Mouse (Mus musculus) kidney, embryonic 14.5 days (tissue): ENCODE results near the gene Nutf2-ps1. TPM values are rescaled to one million over a fixed set of nuclear protein-coding genes. Genes with fewer than 3 reads are reported as not detected.

Experiments
- ATAC-seq: fragments of 200-750 bp; cut with Nextera tagmentation; 2 replicates; pipeline ENCODE4 v1.8.0; 2017; ENCODE audit warnings: moderate number of reproducible peaks, mild to moderate bottlenecking, moderate TSS enrichment, moderate library complexity; ENCODE audit not compliant: low FRiP score, low TSS enrichment
- H3K27ac ChIP-seq: fragments of 300-500 bp; sonication (generic); 2 replicates; pipeline ENCODE4 v1.5.1; 2014; ENCODE audit warnings: low read depth, mild to moderate bottlenecking, low read length, moderate library complexity, mixed read lengths
- H3K27me3 ChIP-seq: fragments of 300-500 bp; sonication (generic); 2 replicates; pipeline ENCODE4 v1.6.1; 2014; ENCODE audit warnings: mild to moderate bottlenecking, low read length; ENCODE audit not compliant: control insufficient read depth, insufficient read depth
- H3K36me3 ChIP-seq: fragments of 300-500 bp; sonication (generic); 2 replicates; pipeline ENCODE4 v1.6.1; 2014; ENCODE audit warnings: low read length, mixed read lengths; ENCODE audit not compliant: control insufficient read depth, insufficient read depth
- H3K4me1 ChIP-seq: fragments of 300-500 bp; sonication (generic); 2 replicates; pipeline ENCODE4 v1.6.1; 2014; ENCODE audit warnings: low read length, mixed read lengths; ENCODE audit not compliant: control insufficient read depth, insufficient read depth
- H3K4me2 ChIP-seq: fragments of 300-500 bp; sonication (generic); replicated peaks from 2 replicates; pipeline ENCODE4 v1.6.1; 2014; ENCODE audit warnings: low read depth, mild to moderate bottlenecking, low read length
- H3K4me3 ChIP-seq: fragments of 300-500 bp; sonication (generic); 2 replicates; pipeline ENCODE4 v1.5.1; 2014; ENCODE audit warnings: mild to moderate bottlenecking, low read length
- H3K9ac ChIP-seq: fragments of 300-500 bp; sonication (generic); 2 replicates; pipeline ENCODE4 v1.6.1; 2014; ENCODE audit warnings: low read depth, mild to moderate bottlenecking, low read length, moderate library complexity
- H3K9me3 ChIP-seq: fragments of 300-500 bp; sonication (generic); 2 replicates; pipeline ENCODE4 v1.6.1; 2016; ENCODE audit warnings: low read length; ENCODE audit not compliant: control insufficient read depth
- WGBS: fragments of 180-500 bp; shearing (Covaris S2); extraction: QIAGEN DNeasy Blood & Tissue Kit; methylation state at CpG from one replicate; pipeline ENCODE4 v1.1.7; 2014; 5-methylcytosine and 5-hydroxymethylcytosine counted together
- polyA plus RNA-seq: library from polyadenylated mRNA; unstranded; fragments of >200 nt; fragmentation: Nextera tagmentation; extraction: Ambion mirVana; gene quantifications from 2 replicates; pipeline ENCODE4 v1.2.1, GENCODE M21; 2014

The Nutf2-ps1 gene
- polyA plus RNA-seq, 1 experiment from 2014 or later, result 431 TPM

GRCm38 (mm10) chr19:53572607-53573006, 16.3 kb downstream of the Nutf2-ps1 start:
- ATAC-seq, result no peak
- no peak overlapping the region for H3K27ac ChIP-seq
- no peak overlapping the region for H3K9ac ChIP-seq
- no peak overlapping the region for H3K4me2 ChIP-seq
- 82% methylated on average over 12 of the region's 12 CpGs for WGBS
- no peaks in the 10 kb centered on the region for H3K27me3 ChIP-seq
- no peak overlapping the region for H3K4me3 ChIP-seq
- H3K9me3 ChIP-seq, result no peaks in the 10 kb centered on the region
- no peaks in the 10 kb centered on the region for H3K36me3 ChIP-seq
- no peaks in the 10 kb centered on the region for H3K4me1 ChIP-seq

GRCm38 (mm10) chr19:53571501-53572428, 17.1 kb downstream of the Nutf2-ps1 start:
- Histone ChIP-seq H3K36me3 (no peaks in the 10 kb centered on the region), H3K9me3 (no peaks in the 10 kb centered on the region), H3K27ac (no peak overlapping the region), H3K9ac (no peak overlapping the region), H3K27me3 (no peaks in the 10 kb centered on the region), H3K4me2 (no peak overlapping the region), H3K4me3 (no peak overlapping the region), H3K4me1 (no peaks in the 10 kb centered on the region)
- ATAC-seq, result no peak
- 78% methylated on average over 18 of the region's 18 CpGs for WGBS

GRCm38 (mm10) chr19:53571056-53571455, 17.8 kb downstream of the Nutf2-ps1 start:
- WGBS, result 72% methylated on average over 4 of the region's 4 CpGs
- H3K9ac ChIP-seq, result no peak overlapping the region

GRCm38 (mm10) chr19:53568553-53568952, 20.3 kb downstream of the Nutf2-ps1 start:
- H3K27ac ChIP-seq, result no peak overlapping the region
- H3K9ac ChIP-seq, result no peak overlapping the region
- H3K27me3 ChIP-seq, result no peaks in the 10 kb centered on the region
- ATAC-seq, result no peak
- H3K9me3 ChIP-seq, result no peaks in the 10 kb centered on the region
- 73% methylated on average over 3 of the region's 3 CpGs for WGBS
- H3K36me3 ChIP-seq, result no peaks in the 10 kb centered on the region
- H3K4me2 ChIP-seq, result no peak overlapping the region
- no peaks in the 10 kb centered on the region for H3K4me1 ChIP-seq
- H3K4me3 ChIP-seq, result no peak overlapping the region

More at GRCm38 (mm10) chr19:53571056-53571455, 17.8 kb downstream of the Nutf2-ps1 start:
- Histone ChIP-seq H3K4me3 (no peak overlapping the region), H3K36me3 (no peaks in the 10 kb centered on the region), H3K9me3 (no peaks in the 10 kb centered on the region), H3K27ac (no peak overlapping the region), H3K4me2 (no peak overlapping the region), H3K27me3 (no peaks in the 10 kb centered on the region), H3K4me1 (no peaks in the 10 kb centered on the region)
- ATAC-seq, result no peak

- Histone ChIP-seq H3K4me3 (no peak overlapping the region), H3K9ac (no peak overlapping the region), H3K36me3 (no peaks in the 10 kb centered on the region), H3K9me3 (no peaks in the 10 kb centered on the region), H3K4me2 (no peak overlapping the region), H3K4me1 (no peaks in the 10 kb centered on the region), H3K27ac (no peak overlapping the region), H3K27me3 (no peaks in the 10 kb centered on the region)
- no peak for ATAC-seq
- 41% methylated on average over 11 of the region's 11 CpGs for WGBS
These were observed 21.0 kb downstream of the Nutf2-ps1 start for GRCm38 (mm10) chr19:53567864-53568263.

- Histone ChIP-seq H3K36me3 (no peaks in the 10 kb centered on the region), H3K27ac (no peak overlapping the region), H3K4me2 (no peak overlapping the region), H3K4me1 (no peaks in the 10 kb centered on the region), H3K9ac (no peak overlapping the region), H3K27me3 (no peaks in the 10 kb centered on the region), H3K4me3 (no peak overlapping the region), H3K9me3 (no peaks in the 10 kb centered on the region)
- WGBS, result 92% methylated on average over 14 of the region's 14 CpGs
- no peak for ATAC-seq
These were observed 23.1 kb downstream of the Nutf2-ps1 start for GRCm38 (mm10) chr19:53565565-53566277.

- 42% methylated on average over 4 of the region's 4 CpGs for WGBS
- H3K9me3 ChIP-seq, result peaks cover 3% of the 10 kb centered on the region; the same call in 1 of the 2 replicates
- H3K4me2 ChIP-seq, result no peak overlapping the region
- no peak overlapping the region for H3K27ac ChIP-seq
- no peak for ATAC-seq
- H3K9ac ChIP-seq, result no peak overlapping the region
- no peaks in the 10 kb centered on the region for H3K27me3 ChIP-seq
- H3K36me3 ChIP-seq, result no peaks in the 10 kb centered on the region
- no peak overlapping the region for H3K4me3 ChIP-seq
- no peaks in the 10 kb centered on the region for H3K4me1 ChIP-seq
These were observed 24.7 kb downstream of the Nutf2-ps1 start for GRCm38 (mm10) chr19:53564174-53564573.

- WGBS, result 86% methylated on average over 3 of the region's 3 CpGs
- no peak overlapping the region for H3K4me3 ChIP-seq
- no peak overlapping the region for H3K9ac ChIP-seq
- ATAC-seq, result no peak
- H3K36me3 ChIP-seq, result no peaks in the 10 kb centered on the region
- peaks cover 3% of the 10 kb centered on the region; the same call in 1 of the 2 replicates for H3K9me3 ChIP-seq
- no peaks in the 10 kb centered on the region for H3K27me3 ChIP-seq
- H3K4me2 ChIP-seq, result no peak overlapping the region
- H3K27ac ChIP-seq, result no peak overlapping the region
- peaks cover 6% of the 10 kb centered on the region; the same call in 1 of the 2 replicates for H3K4me1 ChIP-seq
These were observed 28.4 kb downstream of the Nutf2-ps1 start for GRCm38 (mm10) chr19:53560436-53560835.
